Mouse (Mus musculus): ENCODE results near the gene M1ap. TPM values are rescaled to one million over a fixed set of nuclear protein-coding genes. Genes with fewer than 3 reads are reported as not detected.

Gene M1ap
- polyA plus RNA-seq, 1 experiment: 0.58 TPM

GRCm38 (mm10) chr6:83033249-83034185, 86.8 kb downstream of the M1ap start, which contains the start of the genes Dok1 and Loxl3:
Gene Dok1 (minus strand): TSS chr6:83033471.
Gene Loxl3 (plus strand): TSS chr6:83034173.
- Histone ChIP-seq H3K4me3 (ENCODE audit: control insufficient read depth, insufficient read depth, low read length) (peak within 1 kb of the TSS; percentile 82), H3K4me1 (replicated peaks; ENCODE audit: control insufficient read depth, insufficient read depth, low read length) (peaks cover 18% of the 10 kb centered on the region), H3K36me3 (ENCODE audit: control insufficient read depth, insufficient read depth, low read length) (no peaks in the 10 kb centered on the region), H3K27ac (ENCODE audit: control insufficient read depth, insufficient read depth, low read length) (no peak within 1 kb of the TSS), H3K27me3 (ENCODE audit: control insufficient read depth, insufficient read depth, low read length) (no peaks in the 10 kb centered on the region)
- 5% methylated on average over 51 of the region's 51 CpGs for WGBS
- DNase-seq: peak; percentile 68
- no peak for TF ChIP-seq POLR2A (IDR thresholded peaks at IDR 0.05; ENCODE audit: control insufficient read depth, extremely low read depth, insufficient read depth, low read length, poor library complexity)
- no peak for TF ChIP-seq CTCF (IDR thresholded peaks at IDR 0.05; ENCODE audit: borderline replicate concordance, control insufficient read depth, extremely low read depth, insufficient read depth, low read length, poor library complexity)

DNA sequence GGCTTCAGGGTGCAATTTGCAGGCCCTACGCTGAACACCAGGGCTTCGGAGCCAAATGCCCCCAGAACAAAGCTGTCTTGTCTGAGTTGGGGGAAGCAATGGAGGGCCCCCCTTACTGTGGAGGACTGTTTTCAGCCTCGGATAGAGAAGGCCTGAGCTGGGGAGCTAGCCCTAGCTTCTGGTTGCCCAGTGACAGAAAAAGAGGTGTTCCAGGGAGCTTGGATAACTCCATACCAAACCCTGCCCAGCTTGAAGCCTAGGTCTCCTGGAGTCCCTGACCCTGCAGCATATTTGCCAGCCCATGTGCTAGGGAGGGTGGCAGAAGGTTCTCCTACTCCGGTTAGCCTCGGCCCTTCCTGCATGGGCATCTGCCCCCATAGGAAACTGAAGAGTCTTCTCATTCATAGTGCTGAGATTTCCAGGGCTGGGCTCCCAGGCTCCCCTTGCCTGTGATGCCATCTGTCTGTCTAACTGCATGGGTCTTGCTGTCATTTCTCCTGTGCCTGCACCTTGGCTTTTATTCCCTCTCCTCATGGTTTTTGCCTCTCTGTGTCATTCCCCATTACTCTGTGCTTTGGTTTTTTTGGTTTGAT, 87.9 kb downstream of the M1ap start:
- H3K27me3 ChIP-seq (ENCODE audit: control insufficient read depth, insufficient read depth, low read length): no peaks in the 10 kb centered on the region
- no peak overlapping the region for H3K4me3 ChIP-seq (ENCODE audit: control insufficient read depth, insufficient read depth, low read length)
- peaks cover 21% of the 10 kb centered on the region for H3K4me1 ChIP-seq (replicated peaks; ENCODE audit: control insufficient read depth, insufficient read depth, low read length)
- 92% methylated on average over 5 of the region's 5 CpGs for WGBS
- TF ChIP-seq CTCF (IDR thresholded peaks at IDR 0.05; ENCODE audit: borderline replicate concordance, control insufficient read depth, extremely low read depth, insufficient read depth, low read length, poor library complexity) (no peak), POLR2A (IDR thresholded peaks at IDR 0.05; ENCODE audit: control insufficient read depth, extremely low read depth, insufficient read depth, low read length, poor library complexity) (no peak)
- no peaks in the 10 kb centered on the region for H3K36me3 ChIP-seq (ENCODE audit: control insufficient read depth, insufficient read depth, low read length)
- no peak overlapping the region for H3K27ac ChIP-seq (ENCODE audit: control insufficient read depth, insufficient read depth, low read length)
- DNase-seq: no peak

DNA sequence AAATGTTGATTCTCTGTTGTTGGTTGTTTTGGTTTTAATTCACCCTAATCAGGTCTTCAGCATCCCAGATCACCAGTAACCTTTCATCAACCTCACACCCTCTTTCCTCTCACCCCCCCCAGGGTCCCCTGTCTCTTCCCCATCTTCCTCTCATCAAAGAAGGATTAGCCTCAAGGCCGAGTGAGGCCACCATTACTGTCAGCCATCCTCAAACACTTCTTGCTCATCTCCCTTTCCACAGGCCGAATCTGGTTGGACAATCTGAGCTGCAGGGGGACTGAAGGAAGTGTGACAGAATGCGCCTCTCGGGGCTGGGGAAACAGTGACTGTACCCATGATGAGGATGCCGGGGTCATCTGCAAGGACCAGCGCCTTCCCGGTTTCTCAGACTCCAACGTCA, 90.5 kb downstream of the M1ap start:
- H3K27me3 ChIP-seq (ENCODE audit: control insufficient read depth, insufficient read depth, low read length): no peaks in the 10 kb centered on the region
- H3K36me3 ChIP-seq (ENCODE audit: control insufficient read depth, insufficient read depth, low read length): no peaks in the 10 kb centered on the region
- DNase-seq: no peak
- H3K4me1 ChIP-seq (replicated peaks; ENCODE audit: control insufficient read depth, insufficient read depth, low read length): peaks cover 16% of the 10 kb centered on the region
- no peak for TF ChIP-seq POLR2A (IDR thresholded peaks at IDR 0.05; ENCODE audit: control insufficient read depth, extremely low read depth, insufficient read depth, low read length, poor library complexity)
- TF ChIP-seq CTCF (IDR thresholded peaks at IDR 0.05; ENCODE audit: borderline replicate concordance, control insufficient read depth, extremely low read depth, insufficient read depth, low read length, poor library complexity): no peak
- H3K27ac ChIP-seq (ENCODE audit: control insufficient read depth, insufficient read depth, low read length): no peak overlapping the region
- WGBS: 95% methylated on average over 8 of the region's 8 CpGs
- H3K4me3 ChIP-seq (ENCODE audit: control insufficient read depth, insufficient read depth, low read length): no peak overlapping the region

- TF ChIP-seq POLR2A (IDR thresholded peaks at IDR 0.05; ENCODE audit: control insufficient read depth, extremely low read depth, insufficient read depth, low read length, poor library complexity) (peak; percentile 39; the same call in 1 of the 2 replicates), CTCF (IDR thresholded peaks at IDR 0.05; ENCODE audit: borderline replicate concordance, control insufficient read depth, extremely low read depth, insufficient read depth, low read length, poor library complexity) (no peak)
- H3K27ac ChIP-seq (ENCODE audit: control insufficient read depth, insufficient read depth, low read length): no peak overlapping the region
- peak; percentile 93 for DNase-seq
- 28% methylated on average over 24 of the region's 24 CpGs for WGBS
- no peaks in the 10 kb centered on the region for H3K27me3 ChIP-seq (ENCODE audit: control insufficient read depth, insufficient read depth, low read length)
- peaks cover 10% of the 10 kb centered on the region for H3K4me1 ChIP-seq (replicated peaks; ENCODE audit: control insufficient read depth, insufficient read depth, low read length)
- H3K4me3 ChIP-seq (ENCODE audit: control insufficient read depth, insufficient read depth, low read length): peak overlapping the region; percentile 51
- H3K36me3 ChIP-seq (ENCODE audit: control insufficient read depth, insufficient read depth, low read length): no peaks in the 10 kb centered on the region
Observed at GRCm38 (mm10) chr6:83038496-83039012, 91.9 kb downstream of the M1ap start.

GRCm38 (mm10) chr6:83040601-83041000, 93.9 kb downstream of the M1ap start:
- 95% methylated on average over 5 of the region's 5 CpGs for WGBS

DNA sequence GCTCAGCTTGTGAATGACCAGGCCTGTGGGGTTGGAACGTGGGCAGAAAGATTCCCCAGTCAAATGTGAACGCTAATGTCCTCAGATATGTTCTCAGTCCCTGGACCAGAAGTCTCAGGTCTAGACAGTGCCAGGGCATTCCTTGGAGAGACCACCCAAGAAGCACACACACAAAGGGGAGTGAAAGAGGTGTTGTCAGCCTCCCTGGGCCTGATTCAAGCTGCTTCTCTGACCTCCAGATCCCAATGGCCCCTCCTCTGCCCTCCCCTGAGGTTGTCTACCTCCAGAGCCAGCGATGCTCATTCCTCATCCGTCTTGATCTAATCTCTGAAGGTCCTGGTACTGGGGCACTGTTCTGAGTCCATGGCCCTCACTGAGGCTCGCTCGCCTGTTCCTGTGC, 96.9 kb downstream of the M1ap start:
- Histone ChIP-seq H3K36me3 (ENCODE audit: control insufficient read depth, insufficient read depth, low read length) (no peaks in the 10 kb centered on the region), H3K4me3 (ENCODE audit: control insufficient read depth, insufficient read depth, low read length) (no peak overlapping the region), H3K27ac (ENCODE audit: control insufficient read depth, insufficient read depth, low read length) (no peak overlapping the region), H3K27me3 (ENCODE audit: control insufficient read depth, insufficient read depth, low read length) (no peaks in the 10 kb centered on the region), H3K4me1 (replicated peaks; ENCODE audit: control insufficient read depth, insufficient read depth, low read length) (peaks cover 2% of the 10 kb centered on the region; the same call in 1 of the 2 replicates)
- DNase-seq: no peak
- 94% methylated on average over 6 of the region's 6 CpGs for WGBS
- TF ChIP-seq POLR2A (IDR thresholded peaks at IDR 0.05; ENCODE audit: control insufficient read depth, extremely low read depth, insufficient read depth, low read length, poor library complexity): no peak
- no peak for TF ChIP-seq CTCF (IDR thresholded peaks at IDR 0.05; ENCODE audit: borderline replicate concordance, control insufficient read depth, extremely low read depth, insufficient read depth, low read length, poor library complexity)

More at GRCm38 (mm10) chr6:83040601-83041000, 93.9 kb downstream of the M1ap start:
- TF ChIP-seq POLR2A (IDR thresholded peaks at IDR 0.05; ENCODE audit: control insufficient read depth, extremely low read depth, insufficient read depth, low read length, poor library complexity): no peak
- TF ChIP-seq CTCF (IDR thresholded peaks at IDR 0.05; ENCODE audit: borderline replicate concordance, control insufficient read depth, extremely low read depth, insufficient read depth, low read length, poor library complexity): no peak
- no peaks in the 10 kb centered on the region for H3K36me3 ChIP-seq (ENCODE audit: control insufficient read depth, insufficient read depth, low read length)
- H3K27ac ChIP-seq (ENCODE audit: control insufficient read depth, insufficient read depth, low read length): no peak overlapping the region
- no peaks in the 10 kb centered on the region for H3K27me3 ChIP-seq (ENCODE audit: control insufficient read depth, insufficient read depth, low read length)
- H3K4me3 ChIP-seq (ENCODE audit: control insufficient read depth, insufficient read depth, low read length): no peak overlapping the region
- no peak for DNase-seq
- H3K4me1 ChIP-seq (replicated peaks; ENCODE audit: control insufficient read depth, insufficient read depth, low read length): peaks cover 6% of the 10 kb centered on the region
